Mouse (Mus musculus): ENCODE measurements around the gene Hoxa10.

Hoxa10 gene

GRCm38 (mm10) chr6:52245040-52245756, 4.5 kb upstream of the Hoxa10 start:
- DNase-seq: peak in 1 of 2 experiments; percentile 51

DNA sequence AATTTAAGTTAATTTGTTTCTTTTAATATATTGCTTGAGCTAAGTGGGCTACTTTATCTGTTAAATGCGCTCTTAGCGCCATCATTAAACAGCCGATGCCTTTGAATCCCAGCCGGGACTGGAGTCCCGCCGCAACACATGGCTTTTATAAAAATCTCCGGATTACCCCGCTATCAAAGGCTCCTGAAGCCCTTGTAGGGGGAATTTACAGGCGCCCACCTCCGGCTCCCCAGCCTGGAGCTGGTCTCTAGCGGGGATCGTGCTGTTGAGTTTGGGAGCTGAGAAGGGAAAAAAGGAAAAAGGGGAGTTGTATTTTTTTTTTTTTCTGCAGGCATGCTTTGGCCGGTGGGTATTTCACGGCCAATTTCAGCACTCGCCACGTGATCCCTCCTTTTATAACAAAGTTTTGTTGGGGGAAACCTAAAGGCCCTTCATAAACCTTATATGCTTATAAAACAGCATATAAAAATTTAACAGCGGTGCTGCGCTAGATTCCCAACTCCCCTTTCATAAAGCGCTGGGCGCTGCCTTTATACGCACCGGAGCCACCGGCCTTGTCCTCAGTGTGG, 3.9 kb upstream of the Hoxa10 start:
- peak in 1 of 2 experiments; percentile 15 for DNase-seq

DNA sequence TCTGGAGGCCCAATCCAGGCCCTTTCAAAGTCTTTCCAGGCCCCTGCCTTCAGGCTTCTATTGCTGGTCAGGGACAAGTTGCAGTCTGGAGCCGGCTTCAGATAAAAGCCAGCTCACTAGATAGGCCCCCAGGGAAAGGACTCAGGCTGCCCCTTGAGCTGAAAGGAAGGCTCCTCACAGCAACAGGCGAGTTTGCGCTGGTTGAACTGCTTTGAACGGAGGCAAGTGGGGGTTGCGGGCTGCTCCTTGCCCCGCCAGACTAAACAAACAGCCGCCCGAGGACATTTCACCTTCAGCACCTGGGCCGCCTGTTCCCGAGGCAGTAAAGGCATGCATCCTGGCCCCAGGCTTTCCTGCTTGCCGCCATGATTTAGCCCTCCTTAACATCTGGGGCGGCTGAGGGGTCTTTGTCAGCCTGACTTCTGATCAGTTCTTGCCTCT, 3.0 kb upstream of the Hoxa10 start:
- DNase-seq: no peak

DNA sequence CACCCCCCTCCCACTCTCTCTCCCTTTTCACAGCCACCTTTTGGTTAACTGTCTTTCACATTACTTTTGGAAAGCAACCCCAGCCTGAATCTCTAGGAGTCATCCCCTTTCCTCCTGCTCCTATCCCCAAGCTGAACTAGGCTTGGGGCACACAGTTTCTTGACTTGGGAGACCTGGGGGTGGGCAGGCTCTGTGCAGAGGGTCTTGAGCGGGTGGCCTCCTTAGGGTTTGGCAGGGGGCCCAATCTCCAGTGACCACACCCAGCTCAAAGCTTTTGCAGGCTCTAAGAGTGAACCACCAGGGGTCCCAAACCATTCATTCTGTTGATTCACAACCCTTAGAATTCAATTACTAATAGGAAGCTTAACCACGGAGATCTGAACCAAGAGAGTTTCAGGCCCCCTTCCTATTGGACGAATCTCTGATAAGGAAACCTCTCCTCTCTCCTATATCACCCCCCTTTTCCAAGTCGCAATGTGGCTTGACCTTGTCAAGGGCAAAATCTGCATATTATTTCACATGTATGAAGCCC, 2.2 kb upstream of the Hoxa10 start:
- no peak for DNase-seq

DNA sequence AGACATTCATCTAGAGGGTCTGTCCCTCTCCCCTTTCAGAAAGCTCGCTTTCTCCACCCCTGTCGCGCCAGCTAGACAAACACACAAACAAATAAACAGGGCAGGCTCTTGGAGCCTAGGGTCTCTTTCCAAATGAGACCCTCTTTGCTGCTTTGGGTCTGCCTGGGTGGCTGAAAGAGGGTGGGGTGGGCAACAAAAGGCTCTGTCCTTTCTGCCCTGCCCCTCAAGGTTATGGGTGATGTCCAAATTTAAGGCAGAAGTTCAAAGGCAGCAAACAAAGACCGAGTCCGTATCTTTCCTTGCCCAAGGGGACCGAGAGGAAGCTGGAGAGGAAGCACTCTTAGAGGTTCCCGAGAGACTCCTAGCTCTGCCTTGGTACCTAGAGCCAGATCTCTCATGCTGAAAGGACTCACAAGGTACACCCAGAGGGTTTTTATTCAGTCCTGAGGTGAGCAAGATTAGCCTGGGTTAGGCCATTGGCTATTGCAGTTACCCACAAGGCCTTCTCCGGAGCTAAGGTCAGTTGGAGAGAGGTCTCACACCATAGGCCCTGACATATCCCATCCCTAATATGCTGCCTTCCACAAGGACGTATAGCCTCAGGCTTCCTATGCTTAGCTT, 457 bp upstream of the Hoxa10 start:
- no peak for DNase-seq

DNA sequence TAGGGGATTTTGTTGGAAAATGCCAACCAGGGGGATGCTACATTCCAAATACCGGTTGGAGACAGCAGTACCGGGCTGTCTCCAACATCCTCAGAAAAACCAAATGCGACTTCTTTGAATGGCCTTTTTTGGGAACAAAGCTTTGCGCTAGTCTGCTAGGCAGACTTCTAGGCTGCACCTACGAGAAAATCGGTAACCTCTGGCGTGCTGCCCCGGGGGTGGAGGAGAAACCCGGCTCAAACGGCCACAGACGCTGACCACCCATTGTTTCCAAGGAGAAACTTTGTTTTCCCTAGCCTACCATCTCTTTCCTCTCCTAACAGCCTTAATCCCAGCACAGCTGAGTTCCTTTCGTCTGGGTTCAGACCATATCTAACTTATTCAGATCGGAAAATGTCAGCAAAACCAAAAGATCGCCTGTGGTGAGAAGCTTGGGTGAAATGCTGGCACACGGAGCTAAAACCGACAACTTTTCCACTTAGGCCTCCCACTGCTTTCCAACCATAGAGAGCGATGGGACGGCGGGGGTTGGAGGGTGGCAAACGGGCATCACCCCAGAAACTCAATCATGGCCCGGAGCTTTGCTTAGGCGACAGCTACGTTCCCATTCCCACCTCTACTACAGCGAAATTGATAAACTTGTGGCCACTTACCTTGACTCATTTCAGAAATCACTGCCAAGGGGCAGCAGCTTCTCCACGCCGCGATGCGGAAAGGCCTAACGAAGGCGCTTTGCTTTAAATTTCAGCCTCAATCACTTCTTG, 847 bp downstream of the Hoxa10 start:
- peak in 1 of 2 experiments; percentile 71 for DNase-seq

GRCm38 (mm10) chr6:52238976-52239375, 1.7 kb downstream of the Hoxa10 start:
- no peak for DNase-seq

GRCm38 (mm10) chr6:52238155-52238545, 2.5 kb downstream of the Hoxa10 start:
- DNase-seq: no peak

- no peak for DNase-seq
These were observed 3.1 kb downstream of the Hoxa10 start for GRCm38 (mm10) chr6:52237346-52238154.

- DNase-seq: peak in 1 of 2 experiments; percentile 27
These were observed 3.8 kb downstream of the Hoxa10 start for GRCm38 (mm10) chr6:52236806-52237205.

- no peak for DNase-seq
These were observed 4.8 kb downstream of the Hoxa10 start for GRCm38 (mm10) chr6:52235866-52236265.

- DNase-seq: peak in 1 of 2 experiments; percentile 18
These were observed 5.4 kb downstream of the Hoxa10 start for GRCm38 (mm10) chr6:52235267-52235666.

DNA sequence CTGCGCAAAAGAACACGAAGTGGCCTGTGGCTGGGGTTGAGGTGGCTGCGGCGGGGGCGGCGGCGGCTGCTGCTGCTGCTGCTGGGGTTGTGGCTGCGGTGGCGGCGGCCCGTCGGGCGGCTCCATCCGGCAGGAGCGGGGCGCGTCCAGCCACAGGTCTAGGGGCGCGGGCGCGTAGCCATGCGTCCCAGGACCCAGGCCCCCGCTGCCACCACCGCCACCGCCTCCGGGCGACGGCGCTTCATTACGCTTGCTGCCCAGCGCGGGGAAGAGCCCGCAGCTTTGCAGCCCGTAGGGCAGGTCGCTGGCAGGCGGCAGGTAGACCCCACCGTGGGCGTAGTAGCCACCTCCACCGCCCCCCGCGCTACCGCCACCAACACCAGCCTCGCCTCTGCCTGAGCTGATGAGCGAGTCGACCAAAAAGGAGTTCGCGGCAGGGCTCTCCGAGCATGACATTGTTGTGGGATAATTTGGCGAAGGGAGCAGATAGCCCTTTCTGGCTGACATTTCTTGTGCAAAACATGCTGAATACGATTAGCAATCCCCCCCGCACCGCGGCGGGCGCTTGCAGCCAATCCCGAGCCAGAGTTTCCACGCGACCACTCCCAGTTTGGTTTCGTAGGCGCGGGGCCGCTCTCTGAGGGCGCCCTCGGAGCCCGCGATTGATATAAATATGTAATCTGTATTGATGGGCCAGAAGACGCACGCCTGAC, 6.1 kb downstream of the Hoxa10 start:
- peak; percentile 83 to 85 for DNase-seq

DNA sequence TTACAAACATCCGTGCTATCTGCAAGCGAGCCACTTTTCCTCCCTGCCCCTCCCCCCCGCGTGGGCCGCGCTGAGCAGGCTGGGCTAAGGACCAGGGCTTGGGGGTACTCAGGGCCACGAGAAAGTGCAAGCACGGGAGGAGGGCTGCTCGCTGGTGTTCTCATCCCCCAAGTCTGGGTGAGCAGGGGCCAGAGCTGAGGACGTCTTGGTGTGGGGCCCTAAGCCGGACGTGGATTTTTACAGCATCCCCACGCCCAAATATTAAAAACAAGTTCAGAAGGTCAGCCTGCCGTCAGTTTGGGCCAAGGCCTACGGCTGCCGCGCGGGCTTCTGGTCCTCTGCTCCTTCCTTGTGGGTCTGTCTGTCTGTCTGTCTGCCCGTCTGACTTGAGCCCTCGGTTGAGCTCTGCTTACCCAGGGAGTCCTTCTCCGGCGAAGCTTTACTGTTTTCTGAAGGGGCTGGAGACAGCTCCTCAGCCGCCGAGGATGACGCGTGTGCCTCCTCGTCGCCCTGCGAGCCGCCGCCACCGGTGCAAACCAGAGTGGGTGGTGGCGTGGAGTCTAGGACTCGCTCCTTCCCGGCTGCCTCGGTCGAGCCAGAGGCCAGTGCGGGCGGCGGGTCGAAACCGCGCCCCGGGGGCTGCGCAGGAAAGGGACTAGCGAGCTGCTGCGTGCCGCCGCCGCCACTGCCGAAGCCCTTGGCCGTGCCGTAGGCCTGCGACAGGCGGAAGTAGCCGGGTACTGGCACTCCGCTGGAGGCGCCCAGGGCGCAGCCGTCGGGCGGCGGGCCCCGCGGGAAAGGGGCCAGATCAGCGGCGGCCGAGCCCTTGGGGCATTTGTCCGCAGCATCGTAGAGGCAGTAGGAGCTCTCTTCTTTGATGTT, 6.9 kb downstream of the Hoxa10 start:
- DNase-seq: peak; percentile 92 to 93

- peak in 1 of 2 experiments; percentile 66 for DNase-seq
These were observed 7.6 kb downstream of the Hoxa10 start for GRCm38 (mm10) chr6:52232984-52233545.

DNA sequence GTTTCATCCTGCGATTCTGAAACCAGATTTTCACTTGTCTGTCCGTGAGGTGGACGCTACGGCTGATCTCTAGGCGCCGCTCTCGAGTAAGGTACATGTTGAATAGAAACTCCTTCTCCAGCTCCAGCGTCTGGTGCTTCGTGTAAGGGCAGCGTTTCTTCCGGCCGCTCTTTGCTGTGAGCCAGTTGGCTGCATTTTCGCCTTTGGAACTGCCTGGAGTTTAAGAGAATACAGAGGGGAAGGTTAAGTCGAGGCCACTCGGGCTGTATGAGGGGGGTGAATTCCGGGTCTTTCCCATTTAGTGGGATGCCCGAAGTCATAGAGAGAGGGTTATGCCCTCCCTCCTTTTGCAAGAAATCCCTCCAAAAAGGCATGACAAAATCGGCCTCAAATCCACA, 8.1 kb downstream of the Hoxa10 start:
- DNase-seq: peak; percentile 80 to 83

- peak in 1 of 2 experiments; percentile 75 for DNase-seq
These were observed 8.6 kb downstream of the Hoxa10 start for GRCm38 (mm10) chr6:52231885-52232567.

DNA sequence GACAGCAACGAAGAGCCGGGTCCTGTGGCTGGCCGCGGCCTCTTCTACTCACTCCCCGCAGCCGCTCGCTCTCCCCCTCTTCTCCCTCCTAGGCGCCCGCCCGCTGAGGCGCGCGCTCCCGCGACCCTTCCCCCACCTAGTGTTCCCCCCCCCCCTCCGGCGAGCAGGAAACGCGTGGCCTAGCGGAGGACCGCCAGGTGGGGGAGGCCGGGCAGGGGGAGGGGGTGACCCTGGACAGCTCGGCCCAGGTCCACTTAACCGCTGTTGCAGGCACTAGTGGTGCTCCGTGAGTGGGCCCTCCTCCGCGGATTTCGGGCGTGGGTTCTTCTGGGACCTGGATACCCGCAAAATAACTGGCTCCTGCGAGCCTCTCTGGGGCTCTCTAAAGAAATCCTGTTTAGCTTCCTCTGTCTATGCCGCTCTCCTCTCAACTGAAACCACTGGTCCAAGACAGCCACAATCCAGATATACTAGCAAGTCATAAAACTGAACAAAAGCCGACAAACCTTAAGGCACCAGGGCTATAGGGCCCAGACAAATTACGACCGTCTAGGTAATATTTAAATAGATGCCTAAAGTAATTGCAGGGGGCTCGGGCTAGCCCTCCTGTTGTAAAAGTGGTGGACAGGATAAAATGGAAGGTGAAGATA, 10.0 kb downstream of the Hoxa10 start, which contains the start of gene Hoxa9:
Gene Hoxa9, minus strand, starts transcription at position 574 of the 650 bp plus-strand sequence.
- peak in 1 of 2 experiments; percentile 83 for DNase-seq

All from kidney, postnatal 36 days (tissue).